Mouse (Mus musculus) hindbrain, embryonic 13.5 days (tissue): ENCODE data around the gene Gm4846. TPM values are rescaled to one million over a fixed set of nuclear protein-coding genes. Genes with fewer than 3 reads are reported as not detected.

ENCODE experiments used
- polyA plus RNA-seq: library from polyadenylated mRNA; unstranded; fragments of >200 nt; fragmentation: Nextera tagmentation; extraction: Ambion mirVana; gene quantifications from 2 replicates; pipeline ENCODE4 v1.2.1, GENCODE M21; 2015

Gene Gm4846
- polyA plus RNA-seq, 1 experiment from 2014 or later, result not detected

Other genes starting within 250 kb of the Gm4846 start
- gene Ildr2, start 243.4 kb downstream of the Gm4846 start, polyA plus RNA-seq, result 3.5 and 3.6 TPM in 2 replicates
- gene Tada1, start 118.5 kb downstream of the Gm4846 start, polyA plus RNA-seq, result 73.8 and 77.0 TPM in 2 replicates
- gene Pogk, start 87.7 kb downstream of the Gm4846 start, polyA plus RNA-seq, result 38.8 and 41.7 TPM in 2 replicates
- gene Gm4847, start 150.1 kb upstream of the Gm4846 start, polyA plus RNA-seq, result not detected in 2 replicates
- not detected in 2 replicates for gene Fmo9, start 184.3 kb upstream of the Gm4846 start, polyA plus RNA-seq